Mouse (Mus musculus) small intestine, adult 2 months (tissue): ENCODE measurements around the gene Opalin. TPM values are rescaled to one million over a fixed set of nuclear protein-coding genes. Genes with fewer than 3 reads are reported as not detected.

Experiments used
- H3K27ac ChIP-seq: fragments of 200-500 bp; 2 replicates; pipeline ENCODE4 v1.5.1; 2012; ENCODE audit warnings: low read depth, low read length, control low read depth, inconsistent platforms; ENCODE audit not compliant: insufficient read depth
- H3K27me3 ChIP-seq: fragments of 200-500 bp; 2 replicates; pipeline ENCODE4 v1.6.1; 2012; ENCODE audit warnings: mild to moderate bottlenecking, moderate library complexity, low read length, inconsistent platforms; ENCODE audit not compliant: control insufficient read depth, insufficient read depth
- H3K36me3 ChIP-seq: fragments of 200-500 bp; 2 replicates; pipeline ENCODE4 v1.6.1; 2012; ENCODE audit warnings: mild to moderate bottlenecking, low read length, control low read depth, inconsistent platforms; ENCODE audit not compliant: control insufficient read depth, insufficient read depth
- H3K4me1 ChIP-seq: fragments of 200-500 bp; 2 replicates; pipeline ENCODE4 v1.6.1; 2012; ENCODE audit warnings: low read length, inconsistent platforms, mixed read lengths; ENCODE audit not compliant: control insufficient read depth, insufficient read depth, insufficient read length
- H3K4me3 ChIP-seq: fragments of 200-500 bp; 2 replicates; pipeline ENCODE4 v1.5.1; 2012; ENCODE audit warnings: low read depth, mild to moderate bottlenecking, control low read depth, inconsistent platforms, low read length, moderate library complexity
- CTCF ChIP-seq: fragments of 200-500 bp; IDR thresholded peaks from 2 replicates; pipeline ENCODE4 v1.5.1; 2012; ENCODE audit warnings: low read depth, mild to moderate bottlenecking, control low read depth, inconsistent platforms, low read length, moderate library complexity, mixed read lengths; ENCODE audit not compliant: insufficient replicate concordance, insufficient read length; ENCODE audit errors: extremely low read depth
- POLR2A ChIP-seq: fragments of 200-500 bp; IDR thresholded peaks from 2 replicates; pipeline ENCODE4 v1.6.1; 2012; ENCODE audit warnings: low read depth, mild to moderate bottlenecking, control low read depth, inconsistent platforms, low read length, moderate library complexity
- WGBS: fragments of 180-500 bp; shearing (Covaris S2); methylation state at CpG from one replicate; pipeline ENCODE4 v1.1.7; 2018; 5-methylcytosine and 5-hydroxymethylcytosine counted together
- polyA plus RNA-seq: library from polyadenylated mRNA; depleted of rRNA; stranded (reverse); fragments of >200 nt; gene quantifications from 2 replicates; pipeline ENCODE4 v1.2.3, GENCODE M21; 2012

Gene Opalin
- polyA plus RNA-seq, 1 experiment = not detected

GRCm38 (mm10) chr19:41112609-41113008 lies 35.7 kb upstream of the Opalin start:
- Histone ChIP-seq H3K27ac (no peak overlapping the region), H3K27me3 (no peaks in the 10 kb centered on the region), H3K4me3 (no peak overlapping the region), H3K36me3 (no peaks in the 10 kb centered on the region), H3K4me1 (no peaks in the 10 kb centered on the region)
- 28% methylated on average over 6 of the region's 6 CpGs for WGBS
- no peak for TF ChIP-seq CTCF
- TF ChIP-seq POLR2A = no peak

GRCm38 (mm10) chr19:41109991-41110390 lies 33.1 kb upstream of the Opalin start:
- no peak for TF ChIP-seq CTCF
- no peak for TF ChIP-seq POLR2A
- Histone ChIP-seq H3K4me1 (no peaks in the 10 kb centered on the region), H3K36me3 (no peaks in the 10 kb centered on the region), H3K4me3 (no peak overlapping the region), H3K27me3 (no peaks in the 10 kb centered on the region), H3K27ac (no peak overlapping the region)
- WGBS = 38% methylated on average over 5 of the region's 5 CpGs

- H3K27ac ChIP-seq = no peak overlapping the region
- TF ChIP-seq CTCF (no peak), POLR2A (no peak)
- H3K4me1 ChIP-seq = no peaks in the 10 kb centered on the region
- H3K36me3 ChIP-seq = no peaks in the 10 kb centered on the region
- WGBS = 70% methylated on average over 8 of the region's 8 CpGs
- H3K4me3 ChIP-seq = no peak overlapping the region
- no peaks in the 10 kb centered on the region for H3K27me3 ChIP-seq
Measured at GRCm38 (mm10) chr19:41109496-41109895, 32.6 kb upstream of the Opalin start.

- 78% methylated on average over 7 of the region's 7 CpGs for WGBS
- no peak overlapping the region for H3K27ac ChIP-seq
- no peaks in the 10 kb centered on the region for H3K36me3 ChIP-seq
- no peaks in the 10 kb centered on the region for H3K4me1 ChIP-seq
- no peak overlapping the region for H3K4me3 ChIP-seq
- H3K27me3 ChIP-seq = no peaks in the 10 kb centered on the region
- TF ChIP-seq POLR2A (no peak), CTCF (no peak)
Measured at GRCm38 (mm10) chr19:41108666-41109065, 31.8 kb upstream of the Opalin start.

GRCm38 (mm10) chr19:41107530-41107929 lies 30.6 kb upstream of the Opalin start:
- no peak overlapping the region for H3K27ac ChIP-seq
- no peak overlapping the region for H3K4me3 ChIP-seq
- TF ChIP-seq POLR2A (no peak), CTCF (no peak)
- no peaks in the 10 kb centered on the region for H3K36me3 ChIP-seq
- no peaks in the 10 kb centered on the region for H3K4me1 ChIP-seq
- no peaks in the 10 kb centered on the region for H3K27me3 ChIP-seq
- 31% methylated on average over 8 of the region's 8 CpGs for WGBS

- no peak overlapping the region for H3K27ac ChIP-seq
- no peaks in the 10 kb centered on the region for H3K27me3 ChIP-seq
- H3K36me3 ChIP-seq = no peaks in the 10 kb centered on the region
- TF ChIP-seq CTCF = no peak
- no peak for TF ChIP-seq POLR2A
- H3K4me1 ChIP-seq = no peaks in the 10 kb centered on the region
- 43% methylated on average over 8 of the region's 8 CpGs for WGBS
- no peak overlapping the region for H3K4me3 ChIP-seq
Measured at GRCm38 (mm10) chr19:41104922-41105321, 28.0 kb upstream of the Opalin start.

GRCm38 (mm10) chr19:41101390-41101789 lies 24.5 kb upstream of the Opalin start:
- no peak for TF ChIP-seq POLR2A
- WGBS = 76% methylated on average over 8 of the region's 8 CpGs
- Histone ChIP-seq H3K27ac (no peak overlapping the region), H3K27me3 (no peaks in the 10 kb centered on the region), H3K36me3 (no peaks in the 10 kb centered on the region), H3K4me1 (no peaks in the 10 kb centered on the region), H3K4me3 (no peak overlapping the region)

- Histone ChIP-seq H3K27me3 (no peaks in the 10 kb centered on the region), H3K36me3 (no peaks in the 10 kb centered on the region), H3K4me1 (no peaks in the 10 kb centered on the region), H3K27ac (no peak overlapping the region), H3K4me3 (no peak overlapping the region)
- TF ChIP-seq POLR2A (no peak), CTCF (no peak)
- WGBS = 91% methylated on average over 7 of the region's 7 CpGs
Measured at GRCm38 (mm10) chr19:41100863-41101262, 23.9 kb upstream of the Opalin start.
